Mouse (Mus musculus) CH12.LX (cell line): ENCODE results near the gene 4930562C15Rik.

Experiments used
- CHD2 ChIP-seq: IDR thresholded peaks from 2 replicates; pipeline ENCODE4 v1.6.1; 2011; ENCODE audit warnings: low read length, improper control_type of control experiment
- CTCF ChIP-seq, 2 experiments: IDR thresholded peaks in 1 of 2; conservative IDR thresholded peaks in 1 of 2; 2 replicates each; pipeline ENCODE4 v1.5.1; 2011 to 2012; ENCODE audit warnings: low read depth in 2 of 2, low read length in 2 of 2, improper control_type of control experiment in 1 of 2, inconsistent platforms in 1 of 2, mild to moderate bottlenecking in 1 of 2, moderate library complexity in 1 of 2
- EP300 ChIP-seq: IDR thresholded peaks from 2 replicates; pipeline ENCODE4 v1.6.1; 2011; ENCODE audit warnings: low read length, improper control_type of control experiment
- GABPA ChIP-seq: IDR thresholded peaks from 2 replicates; pipeline ENCODE4 v1.6.1; 2012; ENCODE audit warnings: low read depth, low read length, improper control_type of control experiment, inconsistent platforms; ENCODE audit not compliant: insufficient replicate concordance
- KAT2A ChIP-seq: IDR thresholded peaks from 2 replicates; pipeline ENCODE4 v1.6.1; 2012; ENCODE audit warnings: low read length, improper control_type of control experiment, inconsistent platforms; ENCODE audit not compliant: insufficient replicate concordance
- MEF2A ChIP-seq: IDR thresholded peaks from 2 replicates; pipeline ENCODE4 v1.6.1; 2014; ENCODE audit warnings: low read depth, mild to moderate bottlenecking, inconsistent platforms, low read length, improper control_type of control experiment, borderline replicate concordance
- MYC ChIP-seq: IDR thresholded peaks from 2 replicates; pipeline ENCODE4 v1.6.1; 2011; ENCODE audit warnings: low read depth, mild to moderate bottlenecking, improper control_type of control experiment, low read length
- NELFE ChIP-seq: IDR thresholded peaks from 2 replicates; pipeline ENCODE4 v1.6.1; 2011; ENCODE audit warnings: low read depth, low read length, improper control_type of control experiment
- POLR2A ChIP-seq: IDR thresholded peaks from 2 replicates; pipeline ENCODE4 v1.6.1; 2011; ENCODE audit warnings: low read depth, mild to moderate bottlenecking, improper control_type of control experiment, low read length
- TBP ChIP-seq: conservative IDR thresholded peaks from 2 replicates; pipeline ENCODE4 v1.6.1; 2011; ENCODE audit warnings: low read depth, low read length, improper control_type of control experiment
- TCF12 ChIP-seq: IDR thresholded peaks from 2 replicates; pipeline ENCODE4 v1.6.1; 2014; ENCODE audit warnings: low read depth, mild to moderate bottlenecking, inconsistent platforms, low read length, improper control_type of control experiment
- UBTF ChIP-seq: IDR thresholded peaks from 2 replicates; pipeline ENCODE4 v1.6.1; 2012; ENCODE audit warnings: low read depth, mild to moderate bottlenecking, inconsistent platforms, low read length, improper control_type of control experiment, moderate library complexity
- ZMIZ1 ChIP-seq: IDR thresholded peaks from 2 replicates; pipeline ENCODE4 v1.6.1; 2012; ENCODE audit warnings: low read depth, mild to moderate bottlenecking, inconsistent platforms, low read length, improper control_type of control experiment
- ZNF384 ChIP-seq: IDR thresholded peaks from 2 replicates; pipeline ENCODE4 v1.6.1; 2012; ENCODE audit warnings: low read depth, low read length, improper control_type of control experiment, inconsistent platforms

DNA sequence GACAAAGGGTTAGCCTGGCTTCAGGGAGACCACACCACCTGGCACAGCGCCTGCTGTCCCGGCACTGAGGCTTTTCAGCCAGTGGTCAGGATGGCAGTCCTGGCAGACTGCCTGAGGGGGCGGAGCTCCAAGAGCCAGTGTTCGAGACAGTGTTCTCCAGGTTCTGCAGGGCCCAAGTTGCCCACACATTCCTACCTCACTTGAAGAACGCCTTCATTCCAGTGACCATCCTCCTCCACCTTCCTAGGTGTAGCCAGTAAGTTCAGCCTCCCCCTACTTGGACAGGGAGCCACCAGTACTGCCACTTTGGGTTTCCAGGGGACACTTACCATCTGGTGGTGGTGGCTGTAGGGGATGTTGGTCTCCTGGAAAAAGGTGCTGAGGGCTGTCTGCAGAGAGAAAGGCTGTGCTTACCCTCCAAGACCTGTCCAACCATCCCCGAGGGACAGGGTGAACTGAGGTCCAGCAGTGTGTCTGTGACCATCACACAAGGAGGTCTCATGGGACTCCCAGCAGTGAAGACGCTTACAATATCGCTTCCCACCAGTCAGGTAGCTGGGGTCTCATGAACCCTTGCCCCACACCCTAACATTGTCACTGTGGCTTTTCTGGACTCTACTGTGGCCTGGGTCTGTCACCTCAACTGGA lies 40.9 kb downstream of the 4930562C15Rik start:
- TF ChIP-seq TBP (no peak), CHD2 (no peak), UBTF (no peak), CTCF (conservative IDR thresholded peaks at IDR 0.05 in 1 of 2, IDR thresholded peaks at IDR 0.05 in 1 of 2; ENCODE audit: low read depth in 2 of 2, low read length in 2 of 2) (no peak), ZMIZ1 (no peak), EP300 (no peak), GABPA (no peak), NELFE (no peak), MEF2A (no peak), ZNF384 (no peak), TCF12 (no peak), MYC (no peak), KAT2A (no peak), POLR2A (no peak)
